Mouse (Mus musculus) testis, adult 2 months (tissue): Measurements from ENCODE around the gene Nipa2.

ENCODE experiments used
- CTCF ChIP-seq: fragments of 200-500 bp; IDR thresholded peaks from 2 replicates; pipeline ENCODE4 v1.5.1; 2012; ENCODE audit warnings: low read depth, mild to moderate bottlenecking, inconsistent platforms, low read length, moderate library complexity; ENCODE audit not compliant: control insufficient read depth, insufficient read depth, insufficient replicate concordance
- POLR2A ChIP-seq: fragments of 200-500 bp; IDR thresholded peaks from 2 replicates; pipeline ENCODE4 v1.6.1; 2012; ENCODE audit warnings: low read depth, mild to moderate bottlenecking, inconsistent platforms, low read length, moderate library complexity; ENCODE audit not compliant: control insufficient read depth

GRCm38 (mm10) chr7:55909519-55909918 lies 52.8 kb downstream of the Nipa2 start:
- TF ChIP-seq CTCF = no peak
- TF ChIP-seq POLR2A = no peak
